Mouse (Mus musculus): ENCODE measurements around the gene Rarb.

Gene Rarb

DNA sequence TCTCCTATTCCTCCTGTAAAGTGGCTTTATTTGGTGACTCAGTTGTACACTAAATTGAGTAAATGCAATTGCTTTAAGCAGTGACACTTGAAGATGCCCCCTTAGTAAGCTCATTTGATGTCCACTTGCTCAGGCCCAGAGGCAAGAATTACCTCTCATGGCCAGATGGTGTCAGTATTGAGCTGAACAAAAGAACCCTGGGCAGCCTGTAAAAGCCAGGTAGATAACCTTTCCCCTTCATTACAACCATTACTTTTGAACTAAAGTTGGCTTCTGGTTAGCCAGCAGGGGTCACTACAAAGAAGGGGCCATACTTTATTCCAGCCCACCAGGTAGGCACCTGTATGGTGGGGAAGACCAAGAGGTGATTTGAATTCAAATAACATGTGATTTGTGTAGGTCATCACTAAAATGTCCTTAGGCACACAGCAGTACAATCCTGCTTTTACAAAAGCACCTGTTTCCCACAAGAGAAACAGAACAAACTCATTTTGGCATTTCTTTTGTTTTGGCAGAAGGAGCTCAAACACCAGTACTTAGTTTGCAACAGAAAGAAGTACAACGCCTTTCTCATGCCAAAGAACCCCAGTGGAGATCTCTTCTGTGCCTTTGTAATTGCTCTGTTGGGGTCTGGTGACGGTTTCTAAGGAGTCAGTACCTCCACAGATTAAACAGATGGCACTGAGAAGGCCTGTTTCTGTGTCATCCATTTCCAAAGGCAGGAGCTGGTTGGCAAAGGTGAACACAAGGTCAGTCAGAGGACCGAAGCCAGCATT is 384.4 kb downstream of the Rarb start:
- peak in 1 of 2 experiments; percentile 55 for DNase-seq (ENCODE audit: low spot score in 2 of 2)

DNA sequence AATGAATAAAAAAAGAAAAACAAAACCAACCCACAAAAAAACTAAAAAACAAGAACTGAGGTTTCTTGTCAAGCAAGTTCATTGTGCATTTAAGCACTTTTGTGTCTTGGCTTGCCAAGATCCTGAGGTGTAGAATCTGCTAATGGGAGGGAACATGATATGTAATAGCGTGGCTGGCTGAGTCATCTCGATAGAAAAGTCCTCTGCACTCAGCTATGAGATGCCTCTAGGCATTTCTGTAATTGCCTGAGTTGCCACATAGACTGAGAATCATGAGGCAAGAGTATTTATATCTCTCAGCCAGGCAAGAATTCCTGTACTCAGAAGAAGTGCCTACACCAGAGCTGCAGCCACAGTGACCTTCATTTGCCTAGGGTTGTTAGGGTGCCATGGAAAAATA is 385.8 kb downstream of the Rarb start:
- no peak for DNase-seq (ENCODE audit: low spot score in 2 of 2)

DNA sequence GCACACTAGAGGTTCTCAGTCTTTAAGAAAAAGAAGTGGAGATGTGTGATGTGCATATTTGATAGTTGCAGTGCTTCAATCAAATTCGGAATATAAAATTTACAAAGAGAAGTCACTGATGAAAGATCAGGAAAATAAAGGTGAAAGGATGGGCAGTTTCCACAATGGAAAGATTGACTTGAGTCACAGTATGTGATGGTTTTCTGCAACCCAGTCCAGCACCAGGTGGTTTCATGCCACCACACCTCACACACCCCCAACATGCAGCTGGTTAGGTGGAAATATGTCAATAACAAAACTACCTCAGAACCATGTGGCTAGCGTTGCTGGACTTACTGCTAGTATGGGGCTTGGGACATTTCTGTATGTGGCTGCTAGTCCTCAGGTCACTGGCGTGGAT is 386.4 kb downstream of the Rarb start:
- no peak for DNase-seq (ENCODE audit: low spot score in 2 of 2)

GRCm38 (mm10) chr14:16431941-16432499 is 386.9 kb downstream of the Rarb start:
- no peak for DNase-seq (ENCODE audit: low spot score in 2 of 2)

DNA sequence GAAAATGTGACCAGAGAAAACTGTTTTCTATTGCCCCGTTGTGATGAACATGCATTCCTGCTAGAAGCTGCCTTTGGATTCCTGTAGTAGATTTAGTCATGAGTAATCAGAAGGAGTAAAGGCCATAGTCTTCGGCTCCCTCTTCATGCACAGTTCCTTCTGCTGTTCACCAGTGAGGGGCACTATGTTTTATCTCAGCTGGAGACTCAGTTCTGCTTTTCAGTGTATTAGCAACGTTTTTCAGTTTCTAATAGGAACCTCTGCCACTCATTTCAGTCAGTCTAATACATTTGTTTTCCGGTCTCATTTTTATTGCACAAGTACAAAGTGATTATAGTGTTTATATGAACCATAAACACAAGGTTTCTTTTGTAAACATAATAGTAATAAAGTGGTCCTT is 391.4 kb downstream of the Rarb start:
- DNase-seq (ENCODE audit: low spot score in 2 of 2) = no peak

GRCm38 (mm10) chr14:16414163-16414562 is 404.8 kb downstream of the Rarb start:
- DNase-seq (ENCODE audit: low spot score in 2 of 2) = no peak

- DNase-seq (ENCODE audit: low spot score in 2 of 2) = no peak
These were observed 413.8 kb downstream of the Rarb start for GRCm38 (mm10) chr14:16405187-16405586.

DNA sequence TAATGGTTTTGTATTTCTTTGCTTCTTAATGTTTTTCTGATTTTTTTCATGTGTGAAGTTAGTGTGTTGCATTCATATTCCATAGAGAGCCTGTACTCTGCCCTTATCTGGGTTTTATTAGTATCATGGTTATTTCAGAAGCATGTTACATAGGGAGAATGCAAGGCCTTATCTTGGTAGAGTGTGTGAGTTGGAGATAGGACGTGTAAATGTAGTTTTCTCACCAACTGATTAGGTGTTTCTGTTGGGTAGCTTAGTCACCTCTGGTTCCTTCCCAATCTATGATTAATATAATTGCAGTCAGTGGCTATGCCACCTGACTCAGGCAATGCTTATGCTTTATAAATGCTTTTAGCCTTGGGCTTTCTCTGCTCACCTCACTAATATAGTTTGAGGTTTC is 434.2 kb downstream of the Rarb start:
- DNase-seq (ENCODE audit: low spot score in 2 of 2) = no peak
